Mouse (Mus musculus): Measurements from ENCODE around the gene Ybx2. TPM values are rescaled to one million over a fixed set of nuclear protein-coding genes. Genes with fewer than 3 reads are reported as not detected.

The Ybx2 gene
- polyA plus RNA-seq, 1 experiment from 2014 or later = 2.1 TPM

DNA sequence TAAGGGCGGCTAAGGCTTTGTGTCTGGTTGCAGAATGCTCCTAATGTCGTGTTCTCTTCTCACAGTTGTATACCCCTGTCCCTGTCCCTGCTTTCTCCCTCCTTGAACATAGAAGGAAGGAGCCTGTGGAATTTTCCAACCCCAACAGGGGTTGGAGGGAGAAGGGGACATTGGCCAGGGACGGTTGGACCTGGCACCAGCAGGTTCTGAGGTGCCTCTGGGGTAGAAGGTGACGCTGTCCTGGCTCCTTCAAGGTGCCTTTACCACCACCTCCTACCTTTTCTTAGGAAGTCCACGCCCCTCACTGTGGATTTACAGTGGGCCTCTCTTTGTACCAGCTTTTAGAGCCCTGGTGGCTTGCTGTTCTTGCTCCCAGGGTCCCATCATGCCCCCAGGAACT, 2.2 kb downstream of the Ybx2 start:
- no peaks in the 10 kb centered on the region for H3K9me3 ChIP-seq (ENCODE audit: control insufficient read depth, low read length)
- ATAC-seq = no peak
- H3K9ac ChIP-seq (ENCODE audit: low read depth, low read length) = 0 out of 2 replicates have a peak overlapping the region, but pooled peaks have one; percentile 22
- H3K27ac ChIP-seq (ENCODE audit: low read length) = 0 out of 2 replicates have a peak overlapping the region, but pooled peaks have one; percentile 46
- H3K27me3 ChIP-seq (replicated peaks; ENCODE audit: control insufficient read depth, insufficient read depth, low read length) = 0 out of 2 replicates have a peak, but pooled peaks cover 3% of the 10 kb centered on the region
- WGBS = 76% methylated on average over 5 of the region's 5 CpGs
- no peak overlapping the region for H3K4me3 ChIP-seq (ENCODE audit: low read length)
- no peaks in the 10 kb centered on the region for H3K36me3 ChIP-seq (ENCODE audit: control insufficient read depth, insufficient read depth, low read length)
- peaks cover 35% of the 10 kb centered on the region for H3K4me1 ChIP-seq (ENCODE audit: control insufficient read depth, insufficient read depth, low read length)
- no peak overlapping the region for H3K4me2 ChIP-seq (ENCODE audit: low read depth, low read length)

DNA sequence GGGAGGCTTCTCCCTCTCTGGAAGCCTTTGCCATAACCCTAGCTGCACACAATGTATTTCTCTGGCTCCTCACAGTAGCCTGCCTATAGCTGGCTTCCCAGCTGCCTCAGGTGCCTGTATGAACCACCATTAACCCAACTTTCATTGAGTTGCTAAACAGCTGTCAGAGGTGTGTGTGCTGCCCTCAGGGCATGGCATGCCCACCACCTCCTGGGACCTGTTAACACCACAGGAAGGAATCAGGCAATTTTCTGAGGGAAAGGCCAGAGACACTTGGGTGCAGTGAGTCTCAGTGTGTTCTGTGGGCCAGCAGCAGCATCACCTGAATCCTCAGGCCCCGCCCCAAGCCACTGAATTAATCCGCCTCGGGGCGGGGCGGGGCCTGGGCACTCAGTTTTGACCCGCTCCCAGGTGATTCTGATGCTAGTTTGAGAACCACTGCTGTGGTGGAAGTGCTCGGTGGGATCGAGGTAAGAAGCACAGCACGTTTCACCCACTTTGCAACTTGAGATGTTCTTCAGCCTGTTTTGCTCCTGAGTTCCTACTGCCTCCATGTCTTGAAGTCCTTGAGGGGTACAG, 2.9 kb downstream of the Ybx2 start:
- no peak overlapping the region for H3K4me3 ChIP-seq (ENCODE audit: low read length)
- no peak overlapping the region for H3K9ac ChIP-seq (ENCODE audit: low read depth, low read length)
- no peak overlapping the region for H3K4me2 ChIP-seq (ENCODE audit: low read depth, low read length)
- ATAC-seq = no peak
- H3K27me3 ChIP-seq (replicated peaks; ENCODE audit: control insufficient read depth, insufficient read depth, low read length) = 0 out of 2 replicates have a peak, but pooled peaks cover 3% of the 10 kb centered on the region
- peaks cover 35% of the 10 kb centered on the region for H3K4me1 ChIP-seq (ENCODE audit: control insufficient read depth, insufficient read depth, low read length)
- no peaks in the 10 kb centered on the region for H3K36me3 ChIP-seq (ENCODE audit: control insufficient read depth, insufficient read depth, low read length)
- H3K9me3 ChIP-seq (ENCODE audit: control insufficient read depth, low read length) = no peaks in the 10 kb centered on the region
- no peak overlapping the region for H3K27ac ChIP-seq (ENCODE audit: low read length)
- WGBS = 27% methylated on average over 9 of the region's 9 CpGs

DNA sequence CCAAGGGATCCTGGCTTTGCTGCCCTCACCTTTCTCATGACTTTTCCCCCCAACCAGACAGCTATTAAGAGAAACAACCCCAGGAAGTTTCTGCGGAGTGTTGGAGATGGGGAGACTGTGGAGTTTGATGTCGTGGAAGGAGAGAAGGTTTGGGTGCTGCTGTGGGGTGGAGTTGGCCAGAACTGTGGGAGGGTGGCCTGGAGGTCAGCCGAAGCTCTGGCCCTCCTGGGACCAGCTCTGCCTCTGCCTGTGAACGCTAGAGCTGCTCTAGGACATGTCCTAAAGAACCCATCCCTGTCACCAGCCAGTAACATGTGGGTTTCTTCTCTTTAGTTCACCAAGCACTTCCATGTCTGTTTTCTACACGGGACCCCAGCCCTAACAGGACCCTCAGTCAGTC, 3.6 kb downstream of the Ybx2 start:
- H3K27ac ChIP-seq (ENCODE audit: low read length) = no peak overlapping the region
- 68% methylated on average over 5 of the region's 5 CpGs for WGBS
- H3K4me3 ChIP-seq (ENCODE audit: low read length) = no peak overlapping the region
- no peak overlapping the region for H3K9ac ChIP-seq (ENCODE audit: low read depth, low read length)
- H3K4me1 ChIP-seq (ENCODE audit: control insufficient read depth, insufficient read depth, low read length) = peaks cover 35% of the 10 kb centered on the region
- no peak overlapping the region for H3K4me2 ChIP-seq (ENCODE audit: low read depth, low read length)
- no peak for ATAC-seq
- H3K9me3 ChIP-seq (ENCODE audit: control insufficient read depth, low read length) = no peaks in the 10 kb centered on the region
- no peaks in the 10 kb centered on the region; the same call in 1 of the 2 replicates for H3K36me3 ChIP-seq (ENCODE audit: control insufficient read depth, insufficient read depth, low read length)
- 0 out of 2 replicates have a peak, but pooled peaks cover 3% of the 10 kb centered on the region for H3K27me3 ChIP-seq (replicated peaks; ENCODE audit: control insufficient read depth, insufficient read depth, low read length)

DNA sequence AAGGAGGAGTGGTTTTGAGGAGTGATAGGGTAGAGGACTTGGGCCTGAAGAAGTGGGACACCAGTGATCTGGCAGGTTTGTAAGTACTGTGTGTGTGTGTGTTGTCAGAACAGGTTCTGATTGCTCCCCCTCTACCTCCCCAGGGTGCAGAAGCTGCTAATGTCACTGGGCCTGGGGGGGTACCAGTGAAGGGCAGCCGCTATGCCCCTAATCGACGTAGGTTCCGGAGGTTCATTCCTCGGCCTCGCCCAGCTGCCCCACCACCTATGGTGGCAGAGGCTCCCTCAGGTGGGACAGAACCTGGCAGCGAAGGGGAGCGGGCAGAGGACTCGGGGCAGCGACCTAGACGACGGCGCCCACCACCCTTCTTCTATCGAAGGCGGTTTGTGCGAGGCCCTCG, 4.1 kb downstream of the Ybx2 start:
- no peak overlapping the region for H3K9ac ChIP-seq (ENCODE audit: low read depth, low read length)
- no peak for ATAC-seq
- H3K4me3 ChIP-seq (ENCODE audit: low read length) = no peak overlapping the region
- no peak overlapping the region for H3K27ac ChIP-seq (ENCODE audit: low read length)
- 94% methylated on average over 17 of the region's 17 CpGs for WGBS
- no peaks in the 10 kb centered on the region; the same call in 1 of the 2 replicates for H3K36me3 ChIP-seq (ENCODE audit: control insufficient read depth, insufficient read depth, low read length)
- no peaks in the 10 kb centered on the region for H3K9me3 ChIP-seq (ENCODE audit: control insufficient read depth, low read length)
- no peak overlapping the region for H3K4me2 ChIP-seq (ENCODE audit: low read depth, low read length)
- 0 out of 2 replicates have a peak, but pooled peaks cover 3% of the 10 kb centered on the region for H3K27me3 ChIP-seq (replicated peaks; ENCODE audit: control insufficient read depth, insufficient read depth, low read length)
- peaks cover 32% of the 10 kb centered on the region for H3K4me1 ChIP-seq (ENCODE audit: control insufficient read depth, insufficient read depth, low read length)

DNA sequence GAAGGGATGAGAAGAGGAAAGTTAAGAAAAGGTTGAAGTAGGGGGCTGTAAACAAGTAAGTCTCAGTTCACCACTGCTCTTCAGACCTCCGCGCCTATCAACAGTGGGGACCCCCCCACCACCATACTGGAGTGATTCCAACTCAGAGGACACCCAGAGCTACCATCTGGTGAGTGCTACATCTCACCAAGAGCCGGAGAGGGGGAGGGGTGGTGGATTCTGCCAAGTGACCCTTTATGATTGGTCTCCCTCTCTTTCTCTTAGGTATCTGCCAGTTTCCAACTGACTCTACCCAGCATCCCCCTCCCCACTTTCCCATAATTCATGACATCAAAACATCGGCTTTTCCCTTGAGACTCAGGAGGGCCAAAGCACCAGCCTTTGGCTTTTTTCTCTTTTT, 5.4 kb downstream of the Ybx2 start:
- ATAC-seq = no peak
- Histone ChIP-seq H3K36me3 (ENCODE audit: control insufficient read depth, insufficient read depth, low read length) (no peaks in the 10 kb centered on the region; the same call in 1 of the 2 replicates), H3K27ac (ENCODE audit: low read length) (no peak overlapping the region), H3K9ac (ENCODE audit: low read depth, low read length) (no peak overlapping the region), H3K4me1 (ENCODE audit: control insufficient read depth, insufficient read depth, low read length) (peaks cover 23% of the 10 kb centered on the region), H3K4me3 (ENCODE audit: low read length) (no peak overlapping the region), H3K4me2 (ENCODE audit: low read depth, low read length) (no peak overlapping the region), H3K9me3 (ENCODE audit: control insufficient read depth, low read length) (no peaks in the 10 kb centered on the region), H3K27me3 (replicated peaks; ENCODE audit: control insufficient read depth, insufficient read depth, low read length) (0 out of 2 replicates have a peak, but pooled peaks cover 3% of the 10 kb centered on the region)
- WGBS = 67% methylated on average over 4 of the region's 4 CpGs

DNA sequence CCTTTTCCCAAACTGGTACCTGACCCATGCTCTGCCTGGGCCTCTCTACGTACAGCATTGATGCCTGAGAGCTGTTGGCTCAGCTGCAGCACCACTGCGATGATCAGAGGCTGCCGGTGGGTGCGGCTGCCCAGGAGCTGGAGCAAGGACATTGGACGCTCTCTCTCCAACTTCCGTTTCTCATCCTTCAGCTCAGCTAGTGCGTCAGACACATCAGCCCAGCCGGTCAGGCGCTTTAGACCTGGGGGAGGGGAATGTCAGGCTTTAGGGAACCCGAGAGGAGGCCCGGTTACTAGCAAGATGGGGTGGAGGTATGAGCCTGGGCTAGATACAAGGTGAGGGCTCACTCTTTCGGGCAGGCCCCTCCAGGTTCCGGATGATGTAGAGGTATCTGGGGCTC, 9.6 kb downstream of the Ybx2 start:
- peaks cover 6% of the 10 kb centered on the region for H3K4me1 ChIP-seq (ENCODE audit: control insufficient read depth, insufficient read depth, low read length)
- no peak for ATAC-seq

DNA sequence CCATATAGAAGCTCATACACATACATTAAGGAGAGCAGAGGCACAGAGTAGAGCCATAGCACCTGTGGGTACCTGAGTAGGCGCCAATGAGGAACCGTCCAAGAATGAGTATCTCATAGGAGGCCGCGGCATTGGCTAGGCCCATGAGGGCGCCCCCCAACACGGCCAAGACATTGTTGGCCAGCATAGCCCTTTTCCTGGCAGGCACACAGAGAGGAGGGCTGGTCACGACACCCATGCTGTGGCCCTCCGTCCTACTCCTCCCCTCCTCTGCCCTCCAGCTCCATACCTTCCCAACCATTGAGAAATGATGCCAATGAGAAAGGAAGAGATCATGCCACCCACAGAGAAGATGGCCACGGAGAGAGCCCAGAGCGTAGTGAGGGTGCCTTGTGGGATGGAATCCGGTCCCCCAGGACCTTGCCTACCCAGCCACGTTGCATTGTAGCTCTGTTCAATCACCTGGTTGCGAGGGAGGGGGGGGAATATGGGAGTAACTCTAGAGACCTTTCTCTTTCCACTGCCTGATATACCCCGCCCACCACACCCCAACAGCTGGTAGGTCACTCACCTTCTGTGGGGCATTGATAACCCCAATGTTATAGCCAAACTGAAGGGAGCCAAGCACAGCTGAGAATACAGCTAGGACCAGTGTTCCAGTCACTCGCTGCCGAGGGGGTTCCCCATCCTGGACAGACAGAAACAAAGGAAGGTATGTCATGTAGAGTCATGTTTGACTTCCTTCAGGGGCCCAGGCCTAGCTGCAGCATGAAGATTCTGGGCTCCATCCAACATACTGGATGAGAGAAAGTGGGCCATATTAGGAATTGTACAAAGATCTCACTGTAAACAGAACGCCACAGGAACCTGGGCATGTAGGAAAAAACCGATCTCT, 10.6 kb downstream of the Ybx2 start:
- Histone ChIP-seq H3K4me3 (ENCODE audit: low read length) (peak overlapping the region; percentile 53; the same call in 1 of the 2 replicates), H3K27ac (ENCODE audit: low read length) (0 out of 2 replicates have a peak overlapping the region, but pooled peaks have one; percentile 53), H3K27me3 (replicated peaks; ENCODE audit: control insufficient read depth, insufficient read depth, low read length) (no peaks in the 10 kb centered on the region), H3K4me1 (ENCODE audit: control insufficient read depth, insufficient read depth, low read length) (peaks cover 6% of the 10 kb centered on the region), H3K4me2 (ENCODE audit: low read depth, low read length) (peak overlapping the region; percentile 83), H3K9ac (ENCODE audit: low read depth, low read length) (0 out of 2 replicates have a peak overlapping the region, but pooled peaks have one; percentile 21), H3K36me3 (ENCODE audit: control insufficient read depth, insufficient read depth, low read length) (no peaks in the 10 kb centered on the region; the same call in 1 of the 2 replicates), H3K9me3 (ENCODE audit: control insufficient read depth, low read length) (no peaks in the 10 kb centered on the region)
- ATAC-seq = no peak
- 86% methylated on average over 18 of the region's 18 CpGs for WGBS

More for the DNA sequence above, 9.6 kb downstream of the Ybx2 start:
- no peaks in the 10 kb centered on the region for H3K27me3 ChIP-seq (replicated peaks; ENCODE audit: control insufficient read depth, insufficient read depth, low read length)
- no peak overlapping the region for H3K4me3 ChIP-seq (ENCODE audit: low read length)
- H3K4me2 ChIP-seq (ENCODE audit: low read depth, low read length) = no peak overlapping the region
- WGBS = 76% methylated on average over 13 of the region's 13 CpGs
- H3K9ac ChIP-seq (ENCODE audit: low read depth, low read length) = no peak overlapping the region
- H3K9me3 ChIP-seq (ENCODE audit: control insufficient read depth, low read length) = no peaks in the 10 kb centered on the region
- no peak overlapping the region for H3K27ac ChIP-seq (ENCODE audit: low read length)
- H3K36me3 ChIP-seq (ENCODE audit: control insufficient read depth, insufficient read depth, low read length) = no peaks in the 10 kb centered on the region; the same call in 1 of the 2 replicates

DNA sequence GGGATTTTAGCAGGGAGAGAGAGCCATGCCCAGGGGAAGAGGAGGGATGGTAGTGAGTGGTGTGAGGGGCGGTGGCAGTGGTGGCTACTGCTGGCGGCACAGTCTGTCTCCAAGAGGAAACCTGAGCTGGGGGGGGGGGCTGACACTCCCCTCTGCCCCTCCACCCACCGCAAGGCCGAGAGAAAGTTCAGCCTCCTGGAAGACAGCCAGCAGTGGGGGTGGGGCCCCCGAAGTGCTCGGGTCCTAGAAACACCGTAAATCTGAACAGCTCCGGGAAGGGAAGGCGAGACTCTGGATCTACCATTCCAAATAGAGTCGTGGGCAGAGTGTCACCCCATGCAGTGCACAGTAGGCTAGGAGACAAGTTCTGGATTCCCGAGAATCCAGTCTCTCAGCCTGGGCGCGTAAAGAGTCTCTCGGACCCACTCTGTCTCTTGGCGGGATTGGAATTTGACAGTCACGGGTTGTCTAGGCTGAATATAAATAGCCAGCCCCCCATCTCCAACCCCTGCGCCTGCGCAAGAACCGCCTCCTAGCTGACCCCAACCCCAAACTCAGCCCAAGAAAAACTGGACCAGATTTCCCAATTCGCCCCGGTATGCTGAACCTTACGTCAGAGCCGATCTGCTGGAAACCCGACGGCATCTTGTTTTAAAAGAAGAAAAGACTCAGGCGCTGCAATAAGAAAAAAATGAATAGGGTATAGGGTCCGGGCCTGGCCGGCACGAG, 11.9 kb downstream of the Ybx2 start:
- Histone ChIP-seq H3K27ac (ENCODE audit: low read length) (peak overlapping the region; percentile 53), H3K4me1 (ENCODE audit: control insufficient read depth, insufficient read depth, low read length) (peaks cover 6% of the 10 kb centered on the region), H3K4me2 (ENCODE audit: low read depth, low read length) (peak overlapping the region; percentile 83), H3K9ac (ENCODE audit: low read depth, low read length) (peak overlapping the region; percentile 54), H3K4me3 (ENCODE audit: low read length) (peak overlapping the region; percentile 53), H3K36me3 (ENCODE audit: control insufficient read depth, insufficient read depth, low read length) (no peaks in the 10 kb centered on the region; the same call in 1 of the 2 replicates), H3K27me3 (replicated peaks; ENCODE audit: control insufficient read depth, insufficient read depth, low read length) (no peaks in the 10 kb centered on the region), H3K9me3 (ENCODE audit: control insufficient read depth, low read length) (no peaks in the 10 kb centered on the region)
- peak; percentile 26 for ATAC-seq
- WGBS = 3% methylated on average over 29 of the region's 29 CpGs

All from intestine, embryonic 16.5 days (tissue).